Mouse (Mus musculus): Measurements from ENCODE around the gene Sigmar1. TPM values are rescaled to one million over a fixed set of nuclear protein-coding genes. Genes with fewer than 3 reads are reported as not detected.
"Not testable (repeated sequence)": the region's sequence is repeated elsewhere in the genome, so short reads cannot be mapped to it uniquely, and the experiment has no call there.

Gene Sigmar1
- polyA plus RNA-seq, 1 experiment: 22.3 TPM

GRCm38 (mm10) chr4:41763176-41763575 lies 7.2 kb upstream of the Sigmar1 start:
- H3K4me1 ChIP-seq (ENCODE audit: control insufficient read depth, insufficient read depth, low read length): peaks cover 17% of the 10 kb centered on the region
- H3K4me3 ChIP-seq (ENCODE audit: control insufficient read depth, low read depth, low read length); H3K36me3 ChIP-seq (ENCODE audit: control insufficient read depth, insufficient read depth, low read length); H3K27ac ChIP-seq (ENCODE audit: control insufficient read depth, insufficient read depth, low read depth, low read length); H3K27me3 ChIP-seq (ENCODE audit: control insufficient read depth, insufficient read depth, low read length): not testable (repeated sequence)

GRCm38 (mm10) chr4:41762688-41763114 lies 6.7 kb upstream of the Sigmar1 start:
- not testable (repeated sequence) for H3K27ac ChIP-seq (ENCODE audit: control insufficient read depth, insufficient read depth, low read depth, low read length); H3K36me3 ChIP-seq (ENCODE audit: control insufficient read depth, insufficient read depth, low read length); H3K27me3 ChIP-seq (ENCODE audit: control insufficient read depth, insufficient read depth, low read length); H3K4me3 ChIP-seq (ENCODE audit: control insufficient read depth, low read depth, low read length)
- peaks cover 17% of the 10 kb centered on the region for H3K4me1 ChIP-seq (ENCODE audit: control insufficient read depth, insufficient read depth, low read length)

GRCm38 (mm10) chr4:41762099-41762687 lies 6.2 kb upstream of the Sigmar1 start:
- peaks cover 17% of the 10 kb centered on the region for H3K4me1 ChIP-seq (ENCODE audit: control insufficient read depth, insufficient read depth, low read length)
- TF ChIP-seq POLR2A (IDR thresholded peaks at IDR 0.05; ENCODE audit: control insufficient read depth, low read depth, low read length): no peak
- TF ChIP-seq CTCF (IDR thresholded peaks at IDR 0.05; ENCODE audit: control insufficient read depth, insufficient read depth, insufficient replicate concordance, low read depth, low read length): no peak
- no peak overlapping the region for H3K27ac ChIP-seq (ENCODE audit: control insufficient read depth, insufficient read depth, low read depth, low read length)
- no peaks in the 10 kb centered on the region for H3K36me3 ChIP-seq (ENCODE audit: control insufficient read depth, insufficient read depth, low read length)
- no peaks in the 10 kb centered on the region for H3K27me3 ChIP-seq (ENCODE audit: control insufficient read depth, insufficient read depth, low read length)
- no peak overlapping the region for H3K4me3 ChIP-seq (ENCODE audit: control insufficient read depth, low read depth, low read length)

- no peak overlapping the region for H3K27ac ChIP-seq (ENCODE audit: control insufficient read depth, insufficient read depth, low read depth, low read length)
- no peak overlapping the region for H3K4me3 ChIP-seq (ENCODE audit: control insufficient read depth, low read depth, low read length)
These were observed 5.7 kb upstream of the Sigmar1 start for GRCm38 (mm10) chr4:41761680-41762079.

GRCm38 (mm10) chr4:41760911-41761310 lies 5.0 kb upstream of the Sigmar1 start:
- no peaks in the 10 kb centered on the region for H3K36me3 ChIP-seq (ENCODE audit: control insufficient read depth, insufficient read depth, low read length)
- peaks cover 24% of the 10 kb centered on the region for H3K4me1 ChIP-seq (ENCODE audit: control insufficient read depth, insufficient read depth, low read length)
- no peak overlapping the region; the same call in 1 of the 2 replicates for H3K27ac ChIP-seq (ENCODE audit: control insufficient read depth, insufficient read depth, low read depth, low read length)
- peak overlapping the region; percentile 84 for H3K4me3 ChIP-seq (ENCODE audit: control insufficient read depth, low read depth, low read length)
- no peak for TF ChIP-seq POLR2A (IDR thresholded peaks at IDR 0.05; ENCODE audit: control insufficient read depth, low read depth, low read length)
- TF ChIP-seq CTCF (IDR thresholded peaks at IDR 0.05; ENCODE audit: control insufficient read depth, insufficient read depth, insufficient replicate concordance, low read depth, low read length): no peak
- no peaks in the 10 kb centered on the region for H3K27me3 ChIP-seq (ENCODE audit: control insufficient read depth, insufficient read depth, low read length)

More at GRCm38 (mm10) chr4:41761680-41762079, 5.7 kb upstream of the Sigmar1 start:
- no peaks in the 10 kb centered on the region for H3K36me3 ChIP-seq (ENCODE audit: control insufficient read depth, insufficient read depth, low read length)
- H3K27me3 ChIP-seq (ENCODE audit: control insufficient read depth, insufficient read depth, low read length): no peaks in the 10 kb centered on the region
- TF ChIP-seq CTCF (IDR thresholded peaks at IDR 0.05; ENCODE audit: control insufficient read depth, insufficient read depth, insufficient replicate concordance, low read depth, low read length) (no peak), POLR2A (IDR thresholded peaks at IDR 0.05; ENCODE audit: control insufficient read depth, low read depth, low read length) (no peak)
- H3K4me1 ChIP-seq (ENCODE audit: control insufficient read depth, insufficient read depth, low read length): peaks cover 17% of the 10 kb centered on the region

GRCm38 (mm10) chr4:41760288-41760721 lies 4.3 kb upstream of the Sigmar1 start:
- H3K27ac ChIP-seq (ENCODE audit: control insufficient read depth, insufficient read depth, low read depth, low read length): peak overlapping the region; percentile 82

GRCm38 (mm10) chr4:41759656-41760287 lies 3.8 kb upstream of the Sigmar1 start:
- peaks cover 34% of the 10 kb centered on the region for H3K4me1 ChIP-seq (ENCODE audit: control insufficient read depth, insufficient read depth, low read length)
- peak overlapping the region; percentile 82 for H3K27ac ChIP-seq (ENCODE audit: control insufficient read depth, insufficient read depth, low read depth, low read length)
- no peaks in the 10 kb centered on the region for H3K27me3 ChIP-seq (ENCODE audit: control insufficient read depth, insufficient read depth, low read length)
- no peak overlapping the region; the same call in 1 of the 2 replicates for H3K4me3 ChIP-seq (ENCODE audit: control insufficient read depth, low read depth, low read length)
- no peaks in the 10 kb centered on the region for H3K36me3 ChIP-seq (ENCODE audit: control insufficient read depth, insufficient read depth, low read length)
- TF ChIP-seq CTCF (IDR thresholded peaks at IDR 0.05; ENCODE audit: control insufficient read depth, insufficient read depth, insufficient replicate concordance, low read depth, low read length) (no peak), POLR2A (IDR thresholded peaks at IDR 0.05; ENCODE audit: control insufficient read depth, low read depth, low read length) (no peak)

More at GRCm38 (mm10) chr4:41760288-41760721, 4.3 kb upstream of the Sigmar1 start:
- Histone ChIP-seq H3K4me1 (ENCODE audit: control insufficient read depth, insufficient read depth, low read length) (peaks cover 28% of the 10 kb centered on the region), H3K4me3 (ENCODE audit: control insufficient read depth, low read depth, low read length) (peak overlapping the region; percentile 84), H3K27me3 (ENCODE audit: control insufficient read depth, insufficient read depth, low read length) (no peaks in the 10 kb centered on the region), H3K36me3 (ENCODE audit: control insufficient read depth, insufficient read depth, low read length) (no peaks in the 10 kb centered on the region)
- peak; percentile 55; the same call in 1 of the 2 replicates for TF ChIP-seq POLR2A (IDR thresholded peaks at IDR 0.05; ENCODE audit: control insufficient read depth, low read depth, low read length)
- TF ChIP-seq CTCF (IDR thresholded peaks at IDR 0.05; ENCODE audit: control insufficient read depth, insufficient read depth, insufficient replicate concordance, low read depth, low read length): no peak

All from testis, adult 2 months (tissue).